In genomic region chr16:4655251-4655734, GRCm38 (mm10) we compare ENCODE assay signal across 8 mouse cellular contexts. TPM values are rescaled to one million over a fixed set of nuclear protein-coding genes. Genes with fewer than 3 reads are reported as not detected.
DNase-seq lines count a peak whose midpoint lies in the region; ATAC-seq and TF ChIP-seq lines count a peak whose summit lies in the region.

No protein-coding gene starts in this region.

- H3K9me3 ChIP-seq in hindbrain, embryonic 16.5 days (ENCODE audit: control insufficient read depth, low read length): no peaks in the 10 kb centered on the region

- H3K4me3 ChIP-seq in gastrocnemius, adult 2 months: no peak overlapping the region; the same call in 1 of the 2 replicates
- H3K4me3 ChIP-seq in hindbrain, embryonic 16.5 days (ENCODE audit: low read length): no peak overlapping the region

- peak; percentile 42 for TF ChIP-seq CTCF in gastrocnemius, adult 2 months (IDR thresholded peaks at IDR 0.05)

- peak overlapping the region; percentile 80 for H3K27ac ChIP-seq in gastrocnemius, adult 2 months
- no peak overlapping the region for H3K27ac ChIP-seq in hindbrain, embryonic 16.5 days (ENCODE audit: low read depth, low read length)

- no peak for ATAC-seq in megakaryocyte-erythroid progenitor cell, adult 5-6 weeks (replicated peaks; ENCODE audit: low FRiP score, low TSS enrichment, poor library complexity, severe bottlenecking)
- no peak for ATAC-seq in hindbrain, embryonic 16.5 days

- no peaks in the 10 kb centered on the region for H3K27me3 ChIP-seq in hindbrain, embryonic 16.5 days (replicated peaks; ENCODE audit: control insufficient read depth, insufficient read depth, low read length)

- 0 out of 2 replicates have a peak, but pooled peaks cover 2% of the 10 kb centered on the region for H3K36me3 ChIP-seq in hindbrain, embryonic 16.5 days (ENCODE audit: control insufficient read depth, insufficient read depth, low read length)

- WGBS in hindbrain, embryonic 16.5 days: 72% methylated on average over 4 of the region's 4 CpGs

- H3K9ac ChIP-seq in hindbrain, embryonic 16.5 days (ENCODE audit: low read depth, low read length): no peak overlapping the region

- peak; percentile 63 for DNase-seq in gastrocnemius, adult 2 months
- no peak for DNase-seq in gastrocnemius, postnatal 10 days
- DNase-seq in heart, adult 9 months (ENCODE audit: low spot score in 2 of 2): peak; percentile 68 to 69
- peak; percentile 68 for DNase-seq in kidney, postnatal 10 days
- peak; percentile 76 for DNase-seq in lung, postnatal 36 days
- no peak for DNase-seq in urinary bladder, adult 18-20 months (ENCODE audit: low spot score in 2 of 2)

- peaks cover 11% of the 10 kb centered on the region for H3K4me1 ChIP-seq in hindbrain, embryonic 16.5 days (ENCODE audit: control insufficient read depth, insufficient read depth, low read depth, low read length)

- intact Hi-C loops in gastrocnemius, adult 2 months (cut with DNase I): no loop called here

- H3K4me2 ChIP-seq in hindbrain, embryonic 16.5 days (ENCODE audit: low read length): no peak overlapping the region

RNA-seq across cellular contexts. Expression of gene Dnaja3, which starts 15.5 kb away (rescaled TPM):
- total RNA-seq in gastrocnemius, adult 2 months (2021): 100 to 1,000 TPM in 1 of 2 experiments, 10 to 100 TPM in 1; 86.4 to 110 TPM
- 10 to 100 TPM; 71.4 to 87.2 TPM for total RNA-seq in gastrocnemius, postnatal 10 days (2021)
- total RNA-seq in megakaryocyte-erythroid progenitor cell, adult 5-6 weeks (2014; fragmentation: Nextera tagmentation): 56.5 and 81.2 TPM in 2 replicates
- total RNA-seq in megakaryocyte-erythroid progenitor cell, adult 5-6 weeks (2017): 71.0 and 106 TPM in 2 replicates
- 70.6 and 71.9 TPM in 2 replicates for polyA plus RNA-seq in hindbrain, embryonic 16.5 days (2015; fragmentation: Nextera tagmentation; extraction: Ambion mirVana)

RNA-seq across cellular contexts. Expression of gene Vasn, which starts 15.6 kb away (rescaled TPM):
- total RNA-seq in gastrocnemius, adult 2 months (2021): 1 to 10 TPM; 4.8 to 6.0 TPM
- total RNA-seq in gastrocnemius, postnatal 10 days (2021): 10 to 100 TPM in 1 of 2 experiments, 1 to 10 TPM in 1; 9.7 to 13.0 TPM
- not detected in 2 replicates for total RNA-seq in megakaryocyte-erythroid progenitor cell, adult 5-6 weeks (2014; fragmentation: Nextera tagmentation)
- 0.38 and 0.65 TPM in 2 replicates for total RNA-seq in megakaryocyte-erythroid progenitor cell, adult 5-6 weeks (2017)
- polyA plus RNA-seq in hindbrain, embryonic 16.5 days (2015; fragmentation: Nextera tagmentation; extraction: Ambion mirVana): 6.0 and 7.0 TPM in 2 replicates

RNA-seq across cellular contexts. Expression of gene Coro7, which starts 24.3 kb away (rescaled TPM):
- 10 to 100 TPM; 12.1 to 13.6 TPM for total RNA-seq in gastrocnemius, adult 2 months (2021)
- 10 to 100 TPM; 16.3 to 23.3 TPM for total RNA-seq in gastrocnemius, postnatal 10 days (2021)
- total RNA-seq in megakaryocyte-erythroid progenitor cell, adult 5-6 weeks (2014; fragmentation: Nextera tagmentation): 48.2 and 78.5 TPM in 2 replicates
- 10.4 and 15.7 TPM in 2 replicates for total RNA-seq in megakaryocyte-erythroid progenitor cell, adult 5-6 weeks (2017)
- polyA plus RNA-seq in hindbrain, embryonic 16.5 days (2015; fragmentation: Nextera tagmentation; extraction: Ambion mirVana): 32.1 and 36.6 TPM in 2 replicates

RNA-seq across cellular contexts. Expression of gene Pam16, which starts 30.5 kb away (rescaled TPM):
- total RNA-seq in gastrocnemius, adult 2 months (2021): 100 to 1,000 TPM in 1 of 2 experiments, 10 to 100 TPM in 1; 97.4 to 112 TPM
- total RNA-seq in gastrocnemius, postnatal 10 days (2021): 10 to 100 TPM; 79.3 to 82.7 TPM
- 76.0 and 100 TPM in 2 replicates for total RNA-seq in megakaryocyte-erythroid progenitor cell, adult 5-6 weeks (2014; fragmentation: Nextera tagmentation)
- total RNA-seq in megakaryocyte-erythroid progenitor cell, adult 5-6 weeks (2017): 18.2 and 24.0 TPM in 2 replicates
- polyA plus RNA-seq in hindbrain, embryonic 16.5 days (2015; fragmentation: Nextera tagmentation; extraction: Ambion mirVana): 139 and 150 TPM in 2 replicates

Comparison
In these comparisons a context has a peak if more than half of its experiments do, and no peak if none do; other contexts are left out.
1. DNase-seq: peak in gastrocnemius, adult 2 months (single experiment), heart, adult 9 months (2 of 2), kidney, postnatal 10 days (single experiment) and lung, postnatal 36 days (single experiment); none in gastrocnemius, postnatal 10 days (single experiment) and urinary bladder, adult 18-20 months (0 of 2).